Mouse (Mus musculus) layer of hippocampus, adult 9-10 months (tissue): Measurements from ENCODE around the gene Olfr855.

ENCODE experiments used
- DNase-seq: peaks from one replicate; pipeline ENCODE4 v3.0.0; 2022; ENCODE audit warnings: low spot score

Olfr855 gene

GRCm38 (mm10) chr9:19582317-19582716 is at the start of gene Olfr855:
Gene Olfr855, plus strand, starts transcription at chr9:19582617.
- no peak for DNase-seq

- DNase-seq = no peak
Observed at GRCm38 (mm10) chr9:19540976-19541375, 41.4 kb upstream of the Olfr855 start, which contains the start of gene Olfr853. Gene Olfr853, minus strand, starts transcription at chr9:19541076.

GRCm38 (mm10) chr9:19567282-19567681 is 15.1 kb upstream of the Olfr855 start, which contains the start of gene Olfr854:
Gene Olfr854, minus strand, starts transcription at chr9:19567382.
- no peak for DNase-seq

- no peak for DNase-seq
Observed at GRCm38 (mm10) chr9:19621297-19621696, 38.9 kb downstream of the Olfr855 start.

GRCm38 (mm10) chr9:19621843-19622822 is 39.7 kb downstream of the Olfr855 start, which contains the start of gene Zfp317:
Gene Zfp317, plus strand, starts transcription at chr9:19622102.
- peak; percentile 98 for DNase-seq

GRCm38 (mm10) chr9:19629574-19629973 is 47.2 kb downstream of the Olfr855 start:
- no peak for DNase-seq
